Mouse (Mus musculus) gastrocnemius, postnatal 25 days (tissue): ENCODE data around the gene Avpr1b. TPM values are rescaled to one million over a fixed set of nuclear protein-coding genes. Genes with fewer than 3 reads are reported as not detected.
"Not testable (repeated sequence)": the region's sequence is repeated elsewhere in the genome, so short reads cannot be mapped to it uniquely, and the experiment has no call there.

ENCODE experiments used
- DNase-seq: peaks from one replicate; pipeline ENCODE4 v3.0.0; 2022
- total RNA-seq, 2 experiments: library from RNA; stranded (reverse); gene quantifications; 1 replicate in 1 of 2; 2 replicates in 1 of 2; pipeline ENCODE4 v1.2.3; 2021

The Avpr1b gene
- total RNA-seq, 2 experiments from 2014 or later: not detected

GRCm38 (mm10) chr1:131619348-131619747, 20.3 kb downstream of the Avpr1b start:
- DNase-seq: no peak

GRCm38 (mm10) chr1:131623644-131624043, 24.6 kb downstream of the Avpr1b start:
- DNase-seq: no peak

- DNase-seq: no peak
These were observed 25.3 kb downstream of the Avpr1b start for GRCm38 (mm10) chr1:131624175-131624835.

GRCm38 (mm10) chr1:131626200-131626599, 27.2 kb downstream of the Avpr1b start:
- DNase-seq: no peak

- DNase-seq: not testable (repeated sequence)
These were observed 33.2 kb downstream of the Avpr1b start for GRCm38 (mm10) chr1:131632216-131632615.

GRCm38 (mm10) chr1:131634495-131634894, 35.5 kb downstream of the Avpr1b start:
- no peak for DNase-seq

GRCm38 (mm10) chr1:131637791-131638540, 38.9 kb downstream of the Avpr1b start, which contains the start of gene Ctse:
TSS of gene Ctse (plus strand) at chr1:131638306.
- no peak for DNase-seq

- DNase-seq: no peak
These were observed 39.7 kb downstream of the Avpr1b start for GRCm38 (mm10) chr1:131638541-131639421.

- DNase-seq: no peak
These were observed 41.0 kb downstream of the Avpr1b start for GRCm38 (mm10) chr1:131640062-131640461.

GRCm38 (mm10) chr1:131641565-131641964, 42.5 kb downstream of the Avpr1b start:
- DNase-seq: no peak

- no peak for DNase-seq
These were observed 43.2 kb downstream of the Avpr1b start for GRCm38 (mm10) chr1:131642251-131642650.

GRCm38 (mm10) chr1:131652670-131653443, 53.8 kb downstream of the Avpr1b start:
- no peak for DNase-seq

GRCm38 (mm10) chr1:131655601-131656000, 56.6 kb downstream of the Avpr1b start:
- no peak for DNase-seq

- DNase-seq: peak; percentile 80
These were observed 58.9 kb downstream of the Avpr1b start for GRCm38 (mm10) chr1:131657945-131658354.

- no peak for DNase-seq
These were observed 60.6 kb downstream of the Avpr1b start for GRCm38 (mm10) chr1:131659512-131660085.

- no peak for DNase-seq
These were observed 61.2 kb downstream of the Avpr1b start for GRCm38 (mm10) chr1:131660266-131660665.

- DNase-seq: no peak
These were observed 61.9 kb downstream of the Avpr1b start for GRCm38 (mm10) chr1:131660716-131661472.
